Mouse (Mus musculus): ENCODE results near the gene Tmc8.

The Tmc8 gene

GRCm38 (mm10) chr11:117781993-117782704 lies at the start of gene Tmc8, which contains the start of gene Tmc6:
Gene Tmc8, plus strand, starts transcription at chr11:117782076.
Gene Tmc6, minus strand, starts transcription at chr11:117782198.
- DNase-seq (ENCODE audit: low spot score), result no peak

GRCm38 (mm10) chr11:117736037-117736689 lies 45.7 kb upstream of the Tmc8 start:
- no peak for DNase-seq (ENCODE audit: low spot score)

DNA sequence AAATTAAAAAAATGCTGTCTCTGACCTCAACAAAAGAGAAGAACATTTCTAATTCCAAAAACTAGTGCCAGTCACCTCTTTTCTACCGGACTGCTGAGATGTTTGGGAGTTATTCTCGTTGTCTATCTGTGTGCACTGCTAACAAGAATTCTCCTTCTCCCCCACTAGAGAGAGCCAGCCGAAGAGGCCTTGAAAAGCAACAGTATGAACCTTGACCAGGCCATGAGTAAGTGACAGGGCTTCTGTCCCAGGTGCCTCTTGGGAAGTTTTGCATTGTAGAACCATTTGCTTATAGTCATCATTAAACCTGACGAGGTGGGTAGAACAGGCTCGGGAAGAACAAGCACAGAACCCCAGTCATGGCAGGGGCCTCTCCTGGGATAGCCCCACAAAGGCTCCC lies 43.8 kb upstream of the Tmc8 start:
- DNase-seq (ENCODE audit: low spot score), result no peak

DNA sequence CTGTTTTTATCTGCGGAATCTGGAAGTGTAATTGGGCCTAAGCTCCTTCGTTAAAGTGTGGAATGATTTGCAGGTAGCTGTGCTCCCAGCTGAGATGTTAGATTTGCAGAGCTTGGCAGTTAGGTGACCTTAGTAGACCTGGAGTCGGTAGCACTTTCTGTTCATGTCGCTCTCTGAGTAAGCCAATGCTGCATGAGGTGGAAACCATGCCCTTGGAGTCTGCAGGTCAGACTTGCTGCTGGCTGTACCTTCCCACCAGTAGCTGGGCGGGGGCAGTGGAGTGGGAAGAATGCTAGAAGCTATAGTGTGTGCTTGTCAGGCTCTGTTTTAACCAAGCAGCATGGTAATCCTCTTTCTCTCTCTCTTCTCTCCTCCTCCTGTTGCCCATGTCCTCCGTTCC lies 40.7 kb upstream of the Tmc8 start:
- DNase-seq (ENCODE audit: low spot score), result no peak

DNA sequence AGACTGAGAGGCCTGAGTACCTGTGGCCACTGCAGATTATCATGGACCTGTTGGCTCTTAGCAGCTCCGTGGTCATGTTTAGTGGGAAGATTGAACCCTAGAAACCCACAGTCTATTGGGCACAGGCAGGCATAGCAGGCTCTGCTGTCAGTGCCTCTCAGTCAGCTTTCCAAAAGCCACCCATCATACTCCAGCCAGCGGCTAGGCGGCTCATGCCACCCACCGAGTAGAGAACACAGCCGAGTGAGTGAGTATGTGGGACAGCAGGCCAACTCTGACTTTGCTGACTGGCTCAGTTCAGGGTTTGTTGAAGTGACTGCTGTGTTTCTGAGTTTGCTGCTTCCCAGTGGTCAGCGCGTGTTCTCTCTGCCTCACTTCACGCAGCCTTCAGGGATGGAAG lies 39.6 kb upstream of the Tmc8 start:
- DNase-seq (ENCODE audit: low spot score), result no peak

- no peak for DNase-seq (ENCODE audit: low spot score)
Observed at GRCm38 (mm10) chr11:117742715-117743114, 39.2 kb upstream of the Tmc8 start.

DNA sequence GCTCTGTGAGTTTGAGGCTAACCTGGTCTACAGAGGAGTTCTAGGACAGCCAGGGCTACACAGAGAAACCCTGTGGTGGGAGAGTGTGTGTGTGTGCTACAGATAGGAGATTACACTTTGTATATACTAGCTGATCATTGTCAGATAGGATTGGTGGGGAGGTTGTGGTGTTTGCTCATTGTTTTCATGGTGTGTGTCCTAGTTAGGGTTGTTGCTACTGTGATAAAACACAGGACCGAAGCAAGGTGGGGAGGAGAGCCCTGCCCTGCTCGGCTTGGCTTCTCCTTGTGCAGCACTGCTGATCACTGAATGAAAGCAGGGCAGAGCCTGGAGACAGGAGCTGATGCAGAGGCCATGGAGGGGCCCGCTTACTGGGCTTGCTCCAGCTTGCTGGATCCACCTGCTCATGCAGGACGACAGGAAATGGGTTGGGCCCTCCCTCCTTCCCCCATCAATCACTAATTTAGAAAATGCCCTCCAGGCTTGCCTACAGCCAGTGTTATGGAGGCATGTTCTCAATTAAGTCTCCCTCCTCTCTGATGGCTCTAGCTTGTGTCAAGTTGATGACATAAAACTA lies 38.3 kb upstream of the Tmc8 start:
- peak; percentile 54 for DNase-seq (ENCODE audit: low spot score)

DNA sequence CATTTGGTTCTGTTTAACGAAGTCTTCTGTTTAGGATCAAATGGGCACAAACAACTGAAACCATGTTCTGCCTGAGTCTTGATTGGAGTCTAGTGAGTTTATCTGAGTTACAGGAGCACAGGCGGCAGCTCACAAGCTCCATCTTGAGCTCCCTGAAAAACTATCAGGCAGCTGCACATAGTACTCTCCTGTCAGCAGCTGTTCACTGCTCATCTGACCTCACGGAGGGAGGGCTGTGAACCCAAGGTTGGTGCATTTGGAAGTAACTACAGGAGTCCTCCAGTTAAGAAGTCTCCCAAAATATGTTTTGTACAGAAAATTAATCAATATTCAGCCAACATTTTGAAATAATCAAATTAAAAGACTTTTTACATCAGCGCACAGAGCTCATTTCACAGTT lies 33.2 kb upstream of the Tmc8 start:
- DNase-seq (ENCODE audit: low spot score), result no peak

DNA sequence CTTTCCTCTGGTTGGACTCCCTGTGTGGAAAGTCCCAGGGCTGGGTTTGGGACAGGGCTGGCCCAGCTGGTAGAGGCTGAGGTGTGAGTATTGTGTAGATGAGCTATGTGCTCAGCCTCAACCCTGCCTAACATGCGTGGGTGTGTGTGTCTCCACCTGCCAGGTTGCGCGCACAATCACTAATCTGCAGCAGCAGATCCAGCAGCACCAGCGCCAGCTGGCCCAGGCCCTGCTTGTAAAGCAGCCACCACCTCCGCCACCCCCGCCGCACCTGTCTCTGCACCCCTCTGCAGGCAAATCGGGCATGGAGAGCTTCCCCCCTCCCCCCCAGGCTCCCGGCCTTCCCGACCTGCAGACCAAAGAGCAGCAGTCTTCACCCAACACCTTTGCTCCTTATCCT lies 32.5 kb upstream of the Tmc8 start:
- DNase-seq (ENCODE audit: low spot score), result no peak

DNA sequence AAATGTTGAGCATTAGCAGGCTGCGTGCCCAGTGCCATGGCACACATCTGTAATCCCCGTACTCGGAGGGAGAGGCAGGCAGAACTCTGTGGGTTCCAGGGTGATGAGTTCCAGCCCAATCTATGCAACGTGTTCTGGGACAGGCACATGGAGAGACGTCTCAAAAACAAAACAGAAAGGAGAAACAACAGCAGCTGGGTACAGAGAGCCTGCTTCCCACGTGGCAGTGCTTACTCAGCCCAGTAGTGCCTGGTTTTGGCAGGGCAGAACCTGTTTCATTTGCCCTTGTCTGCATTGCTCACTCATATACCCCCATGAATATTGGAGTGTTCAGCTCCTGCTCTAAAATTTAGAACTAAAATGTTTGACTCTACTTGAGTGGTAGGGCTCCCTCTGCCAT lies 30.3 kb upstream of the Tmc8 start:
- DNase-seq (ENCODE audit: low spot score), result no peak

DNA sequence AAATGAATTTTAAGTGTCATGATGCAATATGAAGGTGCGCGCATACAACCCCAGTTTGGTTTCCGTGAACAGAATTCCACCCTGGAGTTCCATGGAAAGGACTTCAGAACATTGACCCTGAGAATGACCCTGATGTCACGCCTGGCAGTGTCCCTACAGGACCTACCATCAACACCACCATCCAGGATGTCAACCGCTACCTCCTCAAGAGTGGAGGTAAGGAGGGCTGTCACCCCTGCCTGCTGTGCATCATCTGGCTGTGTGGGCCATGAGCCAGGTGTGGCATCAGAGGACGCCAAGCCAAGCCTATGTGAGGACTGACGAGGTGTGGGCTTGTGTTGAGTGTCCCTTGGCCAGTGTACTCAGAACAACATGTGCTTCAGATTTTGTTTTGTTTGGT lies 26.0 kb upstream of the Tmc8 start:
- no peak for DNase-seq (ENCODE audit: low spot score)

GRCm38 (mm10) chr11:117759267-117759666 lies 22.6 kb upstream of the Tmc8 start:
- DNase-seq (ENCODE audit: low spot score), result no peak

- DNase-seq (ENCODE audit: low spot score), result no peak
Observed at GRCm38 (mm10) chr11:117760374-117761119, 21.3 kb upstream of the Tmc8 start.

GRCm38 (mm10) chr11:117761801-117762200 lies 20.1 kb upstream of the Tmc8 start:
- DNase-seq (ENCODE audit: low spot score), result no peak

DNA sequence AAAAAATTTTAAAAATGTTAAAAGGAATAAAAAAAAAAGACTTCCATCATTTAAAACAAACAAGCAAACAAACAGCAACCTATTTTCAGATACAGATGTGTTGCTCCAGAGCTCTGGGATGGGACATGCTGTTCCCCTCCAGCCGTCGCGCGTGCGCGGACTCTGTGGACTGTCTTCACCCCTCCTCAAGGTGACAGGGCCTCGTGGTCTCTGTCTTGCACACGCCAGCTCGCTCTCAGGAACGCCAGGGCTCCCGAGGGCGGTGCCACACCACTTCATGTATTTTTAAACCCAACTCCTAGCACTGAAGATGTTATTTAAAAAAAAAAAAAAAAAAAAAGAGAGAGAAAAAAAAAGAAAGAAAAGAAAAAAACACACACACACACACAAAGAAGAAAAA lies 19.6 kb upstream of the Tmc8 start:
- DNase-seq (ENCODE audit: low spot score), result no peak

GRCm38 (mm10) chr11:117764319-117764718 lies 17.6 kb upstream of the Tmc8 start:
- DNase-seq (ENCODE audit: low spot score), result no peak

DNA sequence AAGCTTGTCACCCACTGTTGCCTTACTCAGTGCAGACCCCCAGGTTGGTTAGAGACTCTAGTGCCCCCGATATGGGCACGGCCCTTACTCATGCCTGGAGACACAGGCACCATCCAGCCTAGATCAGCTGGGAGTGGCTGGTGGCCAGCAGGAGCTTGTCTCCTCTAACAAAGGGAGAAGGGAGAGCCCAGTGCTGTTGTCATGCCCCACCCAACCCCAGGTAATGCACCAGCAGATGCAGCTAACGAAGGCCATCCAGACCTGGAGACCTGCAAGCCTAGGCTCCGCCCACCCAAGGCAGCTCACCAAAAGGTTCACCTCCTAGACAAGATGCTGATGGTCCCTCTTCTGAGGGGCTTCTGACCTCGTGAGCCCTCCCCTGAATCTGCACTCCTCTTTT lies 16.5 kb upstream of the Tmc8 start:
- DNase-seq (ENCODE audit: low spot score), result no peak

DNA sequence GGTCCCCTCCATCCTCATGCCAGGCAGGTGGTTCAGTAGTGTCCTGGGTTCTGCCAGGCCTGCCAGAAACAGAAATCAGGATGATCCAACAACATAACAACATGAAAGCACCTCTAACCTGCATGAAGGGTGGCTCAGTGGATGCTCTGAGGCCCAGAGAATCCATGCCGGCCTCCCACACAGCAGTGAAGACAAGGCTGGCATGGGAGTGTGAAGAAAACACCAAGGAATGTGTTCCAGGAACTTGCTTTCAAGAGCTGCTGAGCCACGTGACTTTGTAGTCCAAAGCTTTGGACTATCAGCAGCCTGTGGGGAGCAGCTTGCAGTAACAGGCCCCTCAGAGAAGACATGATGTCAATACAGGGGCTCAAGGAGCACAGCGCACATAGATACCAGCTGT lies 15.6 kb upstream of the Tmc8 start:
- no peak for DNase-seq (ENCODE audit: low spot score)

GRCm38 (mm10) chr11:117768725-117769682 lies 12.9 kb upstream of the Tmc8 start:
- no peak for DNase-seq (ENCODE audit: low spot score)

DNA sequence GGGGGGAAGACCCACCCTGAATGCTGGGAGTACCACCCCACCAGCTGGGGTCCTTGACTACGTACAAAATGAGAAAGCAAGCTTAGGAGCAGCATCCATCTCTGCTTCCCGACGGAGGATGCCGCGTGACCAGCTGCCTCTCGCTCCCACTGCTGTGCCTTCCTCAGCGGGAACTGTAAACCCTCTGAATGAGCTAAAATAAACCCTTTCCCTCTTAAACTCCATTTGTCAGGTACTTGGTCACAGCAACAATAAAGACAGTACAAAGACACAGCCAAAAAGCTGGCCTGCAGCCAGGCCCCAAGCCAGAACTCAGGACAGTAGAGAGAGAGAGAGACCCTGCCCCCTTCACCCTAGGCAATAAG lies 12.2 kb upstream of the Tmc8 start:
- DNase-seq (ENCODE audit: low spot score), result no peak

DNA sequence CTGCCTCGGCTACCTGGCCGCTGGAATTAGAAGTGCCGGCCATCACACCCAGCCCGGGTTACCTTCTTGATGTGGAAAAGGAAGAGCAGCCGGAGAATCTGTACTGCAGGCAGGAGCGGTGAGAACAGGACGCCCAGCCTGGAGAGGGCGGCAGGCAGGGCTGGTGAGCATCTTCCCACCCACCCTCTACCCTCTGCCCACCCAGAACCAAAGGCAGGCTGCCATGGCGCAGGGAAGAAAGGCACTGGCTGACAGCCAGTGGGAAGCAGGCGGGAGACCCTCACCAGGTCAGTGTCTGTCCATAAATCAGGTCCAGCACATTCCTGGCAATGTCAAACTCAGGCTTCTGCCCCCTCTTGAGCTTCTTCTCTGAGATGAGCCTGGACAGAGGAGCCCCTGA lies 11.5 kb upstream of the Tmc8 start:
- no peak for DNase-seq (ENCODE audit: low spot score)

DNA sequence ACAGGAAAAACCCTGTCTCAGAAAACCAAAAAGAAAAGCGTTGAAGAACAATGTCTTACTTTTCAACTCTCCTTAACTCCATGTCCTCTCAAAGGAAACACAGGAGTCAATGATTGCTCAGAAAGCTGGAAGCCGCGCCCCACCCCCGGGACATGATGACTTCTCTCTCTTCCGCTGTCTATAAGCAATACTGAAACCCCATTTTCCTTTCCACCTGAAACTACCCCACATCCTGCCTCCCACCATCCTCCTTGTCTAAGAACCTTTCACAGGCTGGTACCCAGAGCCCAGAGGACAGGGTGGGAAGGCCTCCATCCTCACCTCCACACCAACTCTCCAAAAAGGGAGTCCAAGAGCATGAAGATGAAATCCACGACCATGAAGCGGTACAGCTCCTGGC lies 9.5 kb upstream of the Tmc8 start:
- DNase-seq (ENCODE audit: low spot score), result no peak

All from embryo, embryonic 10.5 days (tissue).